Mouse (Mus musculus) activated CD4-positive, CD25-positive, alpha-beta regulatory T cell, adult 4 months (primary cell): ENCODE results near the gene Tlx3. TPM values are rescaled to one million over a fixed set of nuclear protein-coding genes. Genes with fewer than 3 reads are reported as not detected.

Source experiments
- polyA plus RNA-seq, 2 experiments: library from polyadenylated mRNA; unstranded; fragments of 100-300 nt; shearing (Covaris generic); gene quantifications; one replicate each; pipeline ENCODE4 v1.2.1; 2017

Gene Tlx3
- polyA plus RNA-seq, 2 experiments from 2014 or later, result not detected

Other genes with a start within 250 kb of the Tlx3 start
- gene Fgf18, start 56.2 kb downstream of the Tlx3 start, polyA plus RNA-seq, result not detected
- 1,000 to 10,000 TPM; 1,545 to 1,596 TPM for gene Npm1, start 40.4 kb downstream of the Tlx3 start, polyA plus RNA-seq
- gene Gm12117, start 73.1 kb upstream of the Tlx3 start, polyA plus RNA-seq, result not detected